Mouse (Mus musculus) liver, adult 2 months (tissue): ENCODE measurements around the gene Fbxo30. TPM values are rescaled to one million over a fixed set of nuclear protein-coding genes. Genes with fewer than 3 reads are reported as not detected.
"Not testable (repeated sequence)": the region's sequence is repeated elsewhere in the genome, so short reads cannot be mapped to it uniquely, and the experiment has no call there.

ENCODE experiments used
- DNase-seq: peaks from one replicate; pipeline ENCODE4 v3.0.0-alpha.2; 2011; ENCODE audit warnings: low read depth, low spot score; ENCODE audit errors: extremely low read depth
- H3K27ac ChIP-seq: fragments of 200-500 bp; replicated peaks from 2 replicates; pipeline ENCODE4 v1.5.1; 2012; ENCODE audit warnings: low read depth, mild to moderate bottlenecking, control low read depth, inconsistent platforms, low read length; ENCODE audit not compliant: insufficient read depth
- H3K27me3 ChIP-seq: fragments of 200-500 bp; 2 replicates; pipeline ENCODE4 v1.6.1; 2012; ENCODE audit warnings: mild to moderate bottlenecking, moderate library complexity, low read length, inconsistent platforms; ENCODE audit not compliant: control insufficient read depth, insufficient read depth
- H3K36me3 ChIP-seq: fragments of 200-500 bp; 2 replicates; pipeline ENCODE4 v1.6.1; 2012; ENCODE audit warnings: low read length, inconsistent platforms; ENCODE audit not compliant: control insufficient read depth, insufficient read depth
- H3K4me1 ChIP-seq: fragments of 200-500 bp; 2 replicates; pipeline ENCODE4 v1.6.1; 2011; ENCODE audit warnings: low read length; ENCODE audit not compliant: control insufficient read depth, insufficient read depth
- H3K4me3 ChIP-seq: fragments of 200-500 bp; 2 replicates; pipeline ENCODE4 v1.5.1; 2011; ENCODE audit warnings: low read depth, mild to moderate bottlenecking, control low read depth, low read length, moderate library complexity; ENCODE audit not compliant: insufficient read depth
- H3K79me2 ChIP-seq: fragments of 200-500 bp; 2 replicates; pipeline ENCODE4 v1.6.1; 2012; ENCODE audit warnings: inconsistent platforms, mild to moderate bottlenecking, low read length, moderate library complexity; ENCODE audit not compliant: control insufficient read depth, insufficient read depth
- H3K9ac ChIP-seq: fragments of 200-500 bp; 2 replicates; pipeline ENCODE4 v1.6.1; 2012; ENCODE audit warnings: low read depth, mild to moderate bottlenecking, control low read depth, inconsistent platforms, low read length
- CTCF ChIP-seq: fragments of 200-500 bp; IDR thresholded peaks from 2 replicates; pipeline ENCODE4 v1.5.1; 2011; ENCODE audit warnings: low read depth, low read length, control low read depth
- POLR2A ChIP-seq: fragments of 200-500 bp; IDR thresholded peaks from 2 replicates; pipeline ENCODE4 v1.6.1; 2011; ENCODE audit warnings: low read length, control low read depth; ENCODE audit not compliant: insufficient read depth; ENCODE audit errors: extremely low read depth
- WGBS: fragments of 180-500 bp; shearing (Covaris S2); methylation state at CpG from one replicate; pipeline ENCODE4 v1.1.7; 2018; 5-methylcytosine and 5-hydroxymethylcytosine counted together
- polyA plus RNA-seq: library from polyadenylated mRNA; depleted of rRNA; stranded (reverse); fragments of >200 nt; gene quantifications from 2 replicates; pipeline ENCODE4 v1.2.3, GENCODE M21; 2012
- total RNA-seq: library from RNA; depleted of rRNA; stranded (reverse); fragments of >200 nt; gene quantifications from 2 replicates; pipeline ENCODE4 v1.2.3, GENCODE M21; 2014

The Fbxo30 gene
- total and polyA plus RNA-seq, 2 experiments, result 1.5 to 8.1 TPM

- Histone ChIP-seq H3K4me3 (no peak overlapping the region), H3K36me3 (no peaks in the 10 kb centered on the region), H3K9ac (no peak overlapping the region), H3K27me3 (no peaks in the 10 kb centered on the region), H3K27ac (no peak overlapping the region), H3K79me2 (no peaks in the 10 kb centered on the region), H3K4me1 (no peaks in the 10 kb centered on the region)
- TF ChIP-seq CTCF (no peak), POLR2A (no peak)
- no peak for DNase-seq
These were observed 21.0 kb upstream of the Fbxo30 start for GRCm38 (mm10) chr10:11260119-11260518.

GRCm38 (mm10) chr10:11262292-11262691 is 18.8 kb upstream of the Fbxo30 start:
- DNase-seq, H3K27me3 ChIP-seq, H3K4me3 ChIP-seq, H3K9ac ChIP-seq, H3K79me2 ChIP-seq, H3K4me1 ChIP-seq, H3K36me3 ChIP-seq, H3K27ac ChIP-seq: not testable (repeated sequence)
- 86% methylated on average over 2 of the region's 2 CpGs for WGBS

- H3K36me3 ChIP-seq, H3K27me3 ChIP-seq, H3K27ac ChIP-seq, H3K4me3 ChIP-seq, DNase-seq, H3K9ac ChIP-seq, H3K4me1 ChIP-seq, H3K79me2 ChIP-seq: not testable (repeated sequence)
- 88% methylated on average over 2 of the region's 2 CpGs for WGBS
These were observed 17.3 kb upstream of the Fbxo30 start for GRCm38 (mm10) chr10:11263795-11264194.

- Histone ChIP-seq H3K4me1 (no peaks in the 10 kb centered on the region), H3K9ac (no peak overlapping the region), H3K27ac (no peak overlapping the region), H3K4me3 (no peak overlapping the region), H3K79me2 (no peaks in the 10 kb centered on the region), H3K27me3 (no peaks in the 10 kb centered on the region), H3K36me3 (no peaks in the 10 kb centered on the region)
- no peak for TF ChIP-seq CTCF
- no peak for TF ChIP-seq POLR2A
- DNase-seq, result no peak
These were observed 12.0 kb upstream of the Fbxo30 start for GRCm38 (mm10) chr10:11269165-11269564.

GRCm38 (mm10) chr10:11274431-11274830 is 6.7 kb upstream of the Fbxo30 start:
- no peak overlapping the region for H3K4me3 ChIP-seq
- WGBS, result 23% methylated on average over 1 of the region's 1 CpGs
- no peaks in the 10 kb centered on the region for H3K79me2 ChIP-seq
- no peak overlapping the region for H3K27ac ChIP-seq
- H3K36me3 ChIP-seq, result no peaks in the 10 kb centered on the region
- TF ChIP-seq CTCF (no peak), POLR2A (no peak)
- no peaks in the 10 kb centered on the region for H3K27me3 ChIP-seq
- no peaks in the 10 kb centered on the region for H3K4me1 ChIP-seq
- peak; percentile 95 for DNase-seq
- H3K9ac ChIP-seq, result no peak overlapping the region

GRCm38 (mm10) chr10:11280235-11280577 is 924 bp upstream of the Fbxo30 start:
- H3K4me1 ChIP-seq, result peaks cover 4% of the 10 kb centered on the region; the same call in 1 of the 2 replicates
- H3K9ac ChIP-seq, result peak overlapping the region; percentile 87
- H3K4me3 ChIP-seq, result peak overlapping the region; percentile 81
- H3K36me3 ChIP-seq, result no peaks in the 10 kb centered on the region
- TF ChIP-seq CTCF, result no peak
- no peak for TF ChIP-seq POLR2A
- peak overlapping the region; percentile 94 for H3K27ac ChIP-seq
- H3K79me2 ChIP-seq, result peaks cover 8% of the 10 kb centered on the region; the same call in 1 of the 2 replicates
- DNase-seq, result no peak
- no peaks in the 10 kb centered on the region for H3K27me3 ChIP-seq
- WGBS, result 4% methylated on average over 6 of the region's 6 CpGs
